Mouse (Mus musculus): ENCODE results near the gene Crybb2.

GRCm38 (mm10) chr5:113118695-113119094 lies 48.8 kb upstream of the Crybb2 start:
- no peak for TF ChIP-seq CTCF (IDR thresholded peaks at IDR 0.05; ENCODE audit: extremely low read depth, insufficient read length, insufficient replicate concordance, low read depth, low read length)
- TF ChIP-seq POLR2A (IDR thresholded peaks at IDR 0.05; ENCODE audit: low read depth, low read length): no peak; the same call in 1 of the 2 replicates
